Mouse (Mus musculus) intestine, embryonic 15.5 days (tissue): ENCODE measurements at regions not wholly inside any gene's neighbourhood (a gene's known extent, or its start where the extent isn't known, plus 50 kb on each side); places are given as distances from the start of the nearest gene placed in this dataset.
A peak's percentile ranks its signal among the peaks of the same experiment; 100 is the strongest.

Source experiments
- ATAC-seq: fragments of 200-750 bp; cut with Nextera tagmentation; 2 replicates; pipeline ENCODE4 v1.8.0; 2017; ENCODE audit warnings: moderate TSS enrichment, moderate library complexity
- H3K27ac ChIP-seq: fragments of 300-500 bp; sonication (generic); 2 replicates; pipeline ENCODE4 v1.5.1; 2015; ENCODE audit warnings: mild to moderate bottlenecking, inconsistent platforms
- H3K27me3 ChIP-seq: fragments of 300-500 bp; sonication (generic); replicated peaks from 2 replicates; pipeline ENCODE4 v1.6.1; 2015; ENCODE audit warnings: inconsistent platforms
- H3K36me3 ChIP-seq: fragments of 300-500 bp; sonication (generic); 2 replicates; pipeline ENCODE4 v1.6.1; 2015; ENCODE audit warnings: inconsistent platforms
- H3K4me1 ChIP-seq: fragments of 300-500 bp; sonication (generic); replicated peaks from 2 replicates; pipeline ENCODE4 v1.6.1; 2015; ENCODE audit warnings: inconsistent platforms
- H3K4me2 ChIP-seq: fragments of 300-500 bp; sonication (generic); replicated peaks from 2 replicates; pipeline ENCODE4 v1.6.1; 2015; ENCODE audit warnings: mild to moderate bottlenecking, inconsistent platforms
- H3K4me3 ChIP-seq: fragments of 300-500 bp; sonication (generic); replicated peaks from 2 replicates; pipeline ENCODE4 v1.5.1; 2015; ENCODE audit warnings: inconsistent platforms
- H3K9ac ChIP-seq: fragments of 300-500 bp; sonication (generic); 2 replicates; pipeline ENCODE4 v1.6.1; 2015; ENCODE audit warnings: inconsistent platforms
- H3K9me3 ChIP-seq: fragments of 300-500 bp; sonication (generic); 2 replicates; pipeline ENCODE4 v1.6.1; 2016; ENCODE audit warnings: inconsistent platforms
- WGBS: fragments of 180-500 bp; shearing (Covaris S2); methylation state at CpG from one replicate; pipeline ENCODE4 v1.1.7; 2015; 5-methylcytosine and 5-hydroxymethylcytosine counted together

GRCm38 (mm10) chr17:49149896-49150295 is 217.7 kb downstream of the Lrfn2 start:
- Histone ChIP-seq H3K27ac (no peak overlapping the region), H3K4me3 (no peak overlapping the region), H3K4me2 (no peak overlapping the region), H3K27me3 (no peaks in the 10 kb centered on the region), H3K4me1 (no peaks in the 10 kb centered on the region), H3K9ac (no peak overlapping the region), H3K36me3 (no peaks in the 10 kb centered on the region), H3K9me3 (no peaks in the 10 kb centered on the region)
- WGBS: 88% methylated on average over 4 of the region's 4 CpGs
- ATAC-seq: no peak

- Histone ChIP-seq H3K9ac (no peak overlapping the region), H3K27me3 (no peaks in the 10 kb centered on the region), H3K27ac (no peak overlapping the region), H3K9me3 (no peaks in the 10 kb centered on the region), H3K4me2 (no peak overlapping the region), H3K36me3 (no peaks in the 10 kb centered on the region), H3K4me3 (no peak overlapping the region), H3K4me1 (no peaks in the 10 kb centered on the region)
- ATAC-seq: peak; percentile 51; the same call in 1 of the 2 replicates
- WGBS: 53% methylated on average over 3 of the region's 3 CpGs
Measured at GRCm38 (mm10) chr17:49150971-49151422, 218.8 kb downstream of the Lrfn2 start.

- no peak for ATAC-seq
- Histone ChIP-seq H3K4me3 (no peak overlapping the region), H3K36me3 (no peaks in the 10 kb centered on the region), H3K4me2 (no peak overlapping the region), H3K27ac (no peak overlapping the region), H3K4me1 (no peaks in the 10 kb centered on the region), H3K9me3 (no peaks in the 10 kb centered on the region), H3K9ac (no peak overlapping the region), H3K27me3 (no peaks in the 10 kb centered on the region)
- 80% methylated on average over 9 of the region's 9 CpGs for WGBS
Measured at GRCm38 (mm10) chr17:49153994-49154393, 221.8 kb downstream of the Lrfn2 start.

GRCm38 (mm10) chr17:49155001-49155515 is 222.9 kb downstream of the Lrfn2 start:
- no peaks in the 10 kb centered on the region for H3K4me1 ChIP-seq
- no peak overlapping the region for H3K4me2 ChIP-seq
- no peaks in the 10 kb centered on the region for H3K36me3 ChIP-seq
- WGBS: 68% methylated on average over 9 of the region's 9 CpGs
- no peaks in the 10 kb centered on the region for H3K9me3 ChIP-seq
- H3K4me3 ChIP-seq: no peak overlapping the region
- no peak for ATAC-seq
- no peaks in the 10 kb centered on the region for H3K27me3 ChIP-seq
- no peak overlapping the region for H3K27ac ChIP-seq
- no peak overlapping the region for H3K9ac ChIP-seq

- H3K27me3 ChIP-seq: no peaks in the 10 kb centered on the region
- no peak overlapping the region for H3K9ac ChIP-seq
- H3K4me2 ChIP-seq: no peak overlapping the region
- no peaks in the 10 kb centered on the region for H3K9me3 ChIP-seq
- H3K27ac ChIP-seq: no peak overlapping the region
- no peak for ATAC-seq
- no peak overlapping the region for H3K4me3 ChIP-seq
- no peaks in the 10 kb centered on the region for H3K4me1 ChIP-seq
- no peaks in the 10 kb centered on the region for H3K36me3 ChIP-seq
- WGBS: 67% methylated on average over 2 of the region's 2 CpGs
Measured at GRCm38 (mm10) chr17:49157586-49157985, 225.4 kb downstream of the Lrfn2 start.

GRCm38 (mm10) chr17:49171252-49172047 is 239.3 kb downstream of the Lrfn2 start:
- peak overlapping the region; percentile 20; the same call in 1 of the 2 replicates for H3K9ac ChIP-seq
- no peaks in the 10 kb centered on the region for H3K9me3 ChIP-seq
- 0 out of 2 replicates have a peak, but pooled peaks cover 3% of the 10 kb centered on the region for H3K27me3 ChIP-seq
- WGBS: 2% methylated on average over 20 of the region's 20 CpGs
- peak overlapping the region; percentile 40 for H3K4me3 ChIP-seq
- no peak overlapping the region for H3K27ac ChIP-seq
- peaks cover 14% of the 10 kb centered on the region for H3K4me1 ChIP-seq
- H3K4me2 ChIP-seq: peak overlapping the region; percentile 75
- H3K36me3 ChIP-seq: no peaks in the 10 kb centered on the region
- peak; percentile 81 for ATAC-seq

GRCm38 (mm10) chr17:49172052-49172799 is 240.0 kb downstream of the Lrfn2 start:
- Histone ChIP-seq H3K9me3 (no peaks in the 10 kb centered on the region), H3K27ac (no peak overlapping the region), H3K27me3 (0 out of 2 replicates have a peak, but pooled peaks cover 3% of the 10 kb centered on the region), H3K9ac (peak overlapping the region; percentile 20; the same call in 1 of the 2 replicates), H3K36me3 (no peaks in the 10 kb centered on the region), H3K4me1 (peaks cover 14% of the 10 kb centered on the region), H3K4me3 (peak overlapping the region; percentile 40), H3K4me2 (peak overlapping the region; percentile 75)
- no peak for ATAC-seq
- 17% methylated on average over 15 of the region's 15 CpGs for whole genome bisulfite sequencing

- Histone ChIP-seq H3K4me3 (no peak overlapping the region), H3K27me3 (0 out of 2 replicates have a peak, but pooled peaks cover 3% of the 10 kb centered on the region), H3K4me1 (peaks cover 14% of the 10 kb centered on the region), H3K27ac (no peak overlapping the region), H3K9me3 (no peaks in the 10 kb centered on the region), H3K36me3 (no peaks in the 10 kb centered on the region), H3K4me2 (no peak overlapping the region), H3K9ac (no peak overlapping the region)
- ATAC-seq: no peak
- 72% methylated on average over 8 of the region's 8 CpGs for WGBS
Measured at GRCm38 (mm10) chr17:49172800-49173150, 240.6 kb downstream of the Lrfn2 start.

GRCm38 (mm10) chr17:49177966-49178731 is 246.0 kb downstream of the Lrfn2 start:
- WGBS: 70% methylated on average over 6 of the region's 6 CpGs
- ATAC-seq: no peak

GRCm38 (mm10) chr17:49182485-49182884 is 245.7 kb upstream of the Mocs1 start:
- Histone ChIP-seq H3K4me1 (no peaks in the 10 kb centered on the region), H3K4me2 (no peak overlapping the region), H3K27ac (no peak overlapping the region), H3K4me3 (no peak overlapping the region), H3K9ac (no peak overlapping the region), H3K27me3 (no peaks in the 10 kb centered on the region), H3K36me3 (no peaks in the 10 kb centered on the region), H3K9me3 (no peaks in the 10 kb centered on the region)
- ATAC-seq: peak; percentile 62; the same call in 1 of the 2 replicates
- 7% methylated on average over 4 of the region's 4 CpGs for WGBS

More at GRCm38 (mm10) chr17:49177966-49178731, 246.0 kb downstream of the Lrfn2 start:
- no peaks in the 10 kb centered on the region for H3K27me3 ChIP-seq
- no peaks in the 10 kb centered on the region for H3K9me3 ChIP-seq
- no peaks in the 10 kb centered on the region for H3K4me1 ChIP-seq
- no peak overlapping the region for H3K9ac ChIP-seq
- no peaks in the 10 kb centered on the region for H3K36me3 ChIP-seq
- H3K4me3 ChIP-seq: no peak overlapping the region
- no peak overlapping the region for H3K27ac ChIP-seq
- no peak overlapping the region for H3K4me2 ChIP-seq

- no peaks in the 10 kb centered on the region for H3K27me3 ChIP-seq
- H3K9me3 ChIP-seq: no peaks in the 10 kb centered on the region
- no peaks in the 10 kb centered on the region for H3K4me1 ChIP-seq
- no peaks in the 10 kb centered on the region for H3K36me3 ChIP-seq
- H3K9ac ChIP-seq: no peak overlapping the region
- no peak overlapping the region for H3K4me2 ChIP-seq
- no peak overlapping the region for H3K27ac ChIP-seq
- H3K4me3 ChIP-seq: no peak overlapping the region
- ATAC-seq: no peak
- 64% methylated on average over 3 of the region's 3 CpGs for WGBS
Measured at GRCm38 (mm10) chr17:49183917-49184316, 244.2 kb upstream of the Mocs1 start.
